Mouse (Mus musculus): ENCODE results near the gene Atp13a5. TPM values are rescaled to one million over a fixed set of nuclear protein-coding genes. Genes with fewer than 3 reads are reported as not detected.
A peak's percentile ranks its signal among the peaks of the same experiment; 100 is the strongest.

Gene Atp13a5
- polyA plus RNA-seq, 1 experiment from 2014 or later = 0.04 TPM

DNA sequence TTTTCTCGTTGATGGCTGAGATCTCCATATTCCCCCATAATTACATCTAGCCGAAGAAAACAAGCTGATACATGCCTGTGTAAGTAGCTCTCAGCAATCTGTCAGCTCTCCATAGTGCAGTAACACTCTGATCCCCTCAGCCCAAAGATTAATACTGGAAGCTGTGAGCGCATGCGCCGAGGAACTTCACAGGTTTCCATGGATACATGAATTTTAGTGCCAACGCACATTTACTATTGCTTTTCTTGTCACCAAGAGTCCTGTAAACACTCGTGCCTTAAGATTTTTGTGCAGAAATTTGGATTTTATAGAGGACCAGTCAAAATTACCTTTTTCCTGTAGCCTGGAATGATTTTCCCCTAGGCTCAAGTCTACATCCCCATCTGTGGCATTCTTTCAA, 173.7 kb downstream of the Atp13a5 start:
- H3K4me3 ChIP-seq = no peak overlapping the region
- peaks cover 8% of the 10 kb centered on the region; the same call in 1 of the 2 replicates for H3K27me3 ChIP-seq (replicated peaks)
- no peak overlapping the region for H3K4me2 ChIP-seq
- peaks cover 11% of the 10 kb centered on the region for H3K4me1 ChIP-seq (replicated peaks)
- no peak for ATAC-seq (ENCODE audit: insufficient number of reproducible peaks, low FRiP score)
- no peak overlapping the region for H3K9ac ChIP-seq
- 73% methylated on average over 7 of the region's 7 CpGs for WGBS
- H3K9me3 ChIP-seq (replicated peaks) = no peaks in the 10 kb centered on the region
- no peak overlapping the region for H3K27ac ChIP-seq (ENCODE audit: poor library complexity, severe bottlenecking)
- no peaks in the 10 kb centered on the region for H3K36me3 ChIP-seq

DNA sequence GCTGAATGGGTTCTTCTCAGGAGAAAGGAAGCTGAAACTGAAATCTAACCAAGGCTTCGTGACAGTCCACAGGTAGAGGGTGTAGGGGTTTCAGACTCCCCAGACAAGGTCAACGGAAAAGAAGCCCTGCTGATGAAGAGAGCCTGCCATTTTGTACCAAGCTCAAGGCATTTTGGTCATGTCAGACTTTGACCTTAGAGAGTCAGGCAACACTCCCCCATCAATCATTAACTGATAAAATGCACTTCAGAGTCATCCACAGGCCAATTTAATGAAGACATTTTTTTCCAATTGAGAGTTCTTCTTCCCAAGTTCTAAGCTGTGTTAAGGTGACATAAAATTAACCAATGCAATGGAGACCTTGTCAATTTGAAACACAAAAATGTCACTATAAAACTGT, 177.4 kb downstream of the Atp13a5 start:
- no peaks in the 10 kb centered on the region for H3K36me3 ChIP-seq
- no peaks in the 10 kb centered on the region for H3K27me3 ChIP-seq (replicated peaks)
- H3K9ac ChIP-seq = no peak overlapping the region
- WGBS = 75% methylated on average over 2 of the region's 2 CpGs
- H3K9me3 ChIP-seq (replicated peaks) = no peaks in the 10 kb centered on the region
- H3K4me2 ChIP-seq = no peak overlapping the region
- no peak overlapping the region for H3K27ac ChIP-seq (ENCODE audit: poor library complexity, severe bottlenecking)
- no peak overlapping the region for H3K4me3 ChIP-seq
- no peak for ATAC-seq (ENCODE audit: insufficient number of reproducible peaks, low FRiP score)
- H3K4me1 ChIP-seq (replicated peaks) = peaks cover 21% of the 10 kb centered on the region

DNA sequence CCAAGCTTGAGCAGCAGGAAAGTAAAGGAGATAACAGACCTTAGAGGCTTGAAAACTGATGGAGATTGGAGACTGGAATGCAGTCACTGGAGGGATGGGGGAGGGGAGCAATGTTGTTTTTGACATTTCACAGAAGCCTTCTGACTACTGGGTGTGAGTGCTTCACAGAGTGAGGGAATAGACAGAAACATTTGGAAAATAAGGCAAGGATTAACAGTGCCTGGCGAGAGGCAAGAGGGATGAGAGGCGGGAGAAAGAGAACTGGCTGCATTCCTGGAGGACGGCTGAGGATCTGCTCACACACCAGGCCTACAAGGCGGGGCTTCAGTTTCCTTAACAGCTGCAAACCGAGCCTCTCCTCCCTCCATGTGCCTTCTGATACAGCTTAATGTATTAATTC, 180.1 kb downstream of the Atp13a5 start:
- peak; percentile 64 for ATAC-seq (ENCODE audit: insufficient number of reproducible peaks, low FRiP score)
- H3K27ac ChIP-seq (ENCODE audit: poor library complexity, severe bottlenecking) = peak overlapping the region; percentile 31; the same call in 1 of the 2 replicates

DNA sequence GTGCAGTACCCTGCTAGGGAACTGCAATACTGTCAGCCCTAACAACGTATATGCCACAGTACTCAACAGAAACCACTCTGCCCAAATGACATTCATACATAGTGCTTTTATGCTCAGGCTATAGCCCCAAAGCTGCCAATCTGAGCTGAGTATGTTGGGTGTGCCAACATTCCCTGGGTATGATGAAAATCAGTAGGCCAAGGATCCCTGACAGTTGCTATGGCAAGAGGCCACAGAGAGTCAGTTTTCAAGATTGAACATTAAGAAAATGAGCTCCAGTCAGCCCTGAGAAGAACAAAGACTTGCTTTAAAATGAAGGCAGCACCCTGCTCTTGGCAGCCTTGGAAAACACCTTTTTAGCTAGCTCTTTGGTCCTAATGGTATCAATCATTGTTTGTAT, 183.4 kb downstream of the Atp13a5 start:
- H3K9me3 ChIP-seq (replicated peaks) = no peaks in the 10 kb centered on the region
- 87% methylated on average over 1 of the region's 1 CpGs for whole genome bisulfite sequencing
- H3K27me3 ChIP-seq (replicated peaks) = no peaks in the 10 kb centered on the region
- H3K4me2 ChIP-seq = no peak overlapping the region
- H3K4me1 ChIP-seq (replicated peaks) = peaks cover 21% of the 10 kb centered on the region
- H3K4me3 ChIP-seq = no peak overlapping the region
- no peaks in the 10 kb centered on the region for H3K36me3 ChIP-seq
- no peak overlapping the region for H3K27ac ChIP-seq (ENCODE audit: poor library complexity, severe bottlenecking)
- H3K9ac ChIP-seq = no peak overlapping the region
- ATAC-seq (ENCODE audit: insufficient number of reproducible peaks, low FRiP score) = no peak

More for the DNA sequence above, 180.1 kb downstream of the Atp13a5 start:
- no peak overlapping the region for H3K4me3 ChIP-seq
- no peak overlapping the region for H3K9ac ChIP-seq
- no peaks in the 10 kb centered on the region for H3K9me3 ChIP-seq (replicated peaks)
- no peaks in the 10 kb centered on the region for H3K36me3 ChIP-seq
- WGBS = 5% methylated on average over 5 of the region's 5 CpGs
- H3K4me2 ChIP-seq = peak overlapping the region; percentile 40
- H3K4me1 ChIP-seq (replicated peaks) = peaks cover 21% of the 10 kb centered on the region
- no peaks in the 10 kb centered on the region for H3K27me3 ChIP-seq (replicated peaks)

DNA sequence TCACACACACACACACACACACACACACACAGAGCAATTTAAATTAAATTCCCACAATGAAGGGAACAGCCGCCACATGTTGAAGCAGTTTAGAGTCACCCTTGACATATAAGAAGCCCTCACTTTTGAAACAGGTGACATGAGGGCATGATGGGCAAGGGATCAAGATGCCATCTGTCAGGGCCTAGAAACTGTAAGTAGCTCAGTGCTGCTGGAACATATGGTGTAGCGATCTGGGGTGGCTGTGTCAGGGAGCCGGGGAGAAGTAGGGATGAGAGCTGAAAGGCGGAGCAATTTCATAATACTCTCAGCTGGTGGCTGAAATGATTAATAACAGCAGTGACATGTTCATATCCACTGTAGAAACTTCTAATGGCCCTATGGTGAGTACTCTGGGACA, 184.6 kb downstream of the Atp13a5 start:
- Histone ChIP-seq H3K4me3 (no peak overlapping the region), H3K4me1 (replicated peaks) (peaks cover 12% of the 10 kb centered on the region), H3K27me3 (replicated peaks) (no peaks in the 10 kb centered on the region), H3K9me3 (replicated peaks) (no peaks in the 10 kb centered on the region), H3K36me3 (no peaks in the 10 kb centered on the region), H3K9ac (no peak overlapping the region), H3K27ac (ENCODE audit: poor library complexity, severe bottlenecking) (no peak overlapping the region), H3K4me2 (no peak overlapping the region)
- 90% methylated on average over 4 of the region's 4 CpGs for WGBS
- no peak for ATAC-seq (ENCODE audit: insufficient number of reproducible peaks, low FRiP score)

DNA sequence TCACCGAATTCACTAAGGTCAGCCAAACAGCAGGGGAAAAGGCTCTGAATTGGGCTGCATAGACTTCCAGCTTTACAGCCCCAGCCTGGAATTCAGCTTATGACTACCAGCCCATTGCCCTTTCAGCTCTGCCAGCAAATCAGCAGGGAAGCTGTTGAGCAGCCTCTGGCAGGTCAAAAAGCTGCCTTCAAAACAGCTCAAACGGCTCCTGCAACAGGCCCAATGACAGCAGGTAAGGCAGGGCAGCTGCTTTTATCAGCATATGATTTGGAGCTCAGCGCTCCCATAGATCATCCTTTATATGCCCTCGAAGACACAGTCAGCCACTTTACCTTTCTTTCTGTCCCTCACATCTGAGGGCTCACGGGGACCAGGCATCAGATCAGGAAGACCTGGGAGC, 185.6 kb downstream of the Atp13a5 start:
- no peak overlapping the region for H3K9ac ChIP-seq
- no peak overlapping the region for H3K4me2 ChIP-seq
- ATAC-seq (ENCODE audit: insufficient number of reproducible peaks, low FRiP score) = no peak
- no peak overlapping the region for H3K4me3 ChIP-seq
- H3K27me3 ChIP-seq (replicated peaks) = no peaks in the 10 kb centered on the region
- H3K27ac ChIP-seq (ENCODE audit: poor library complexity, severe bottlenecking) = no peak overlapping the region
- peaks cover 3% of the 10 kb centered on the region; the same call in 1 of the 2 replicates for H3K4me1 ChIP-seq (replicated peaks)
- WGBS = 23% methylated on average over 5 of the region's 5 CpGs
- no peaks in the 10 kb centered on the region for H3K36me3 ChIP-seq
- no peaks in the 10 kb centered on the region for H3K9me3 ChIP-seq (replicated peaks)

Other genes starting within 250 kb of the Atp13a5 start
- gene Hrasls, start 169.0 kb downstream of the Atp13a5 start, polyA plus RNA-seq (2016; fragmentation: Nextera tagmentation; extraction: Ambion mirVana) = 3.7 and 4.4 TPM in 2 replicates
- 0.05 TPM in 1 of 2 replicates, not detected in the other for gene Atp13a4, start 166.1 kb upstream of the Atp13a5 start, polyA plus RNA-seq (2016; fragmentation: Nextera tagmentation; extraction: Ambion mirVana)
- 51.4 and 53.0 TPM in 2 replicates for gene Opa1, start 200.6 kb upstream of the Atp13a5 start, polyA plus RNA-seq (2016; fragmentation: Nextera tagmentation; extraction: Ambion mirVana)